Mouse (Mus musculus): ENCODE data around the gene Dtx3l.

- TF ChIP-seq CTCF (IDR thresholded peaks at IDR 0.05; ENCODE audit: insufficient read depth, low read depth, low read length) (no peak), POLR2A (IDR thresholded peaks at IDR 0.05; ENCODE audit: insufficient read depth, low read depth, low read length) (no peak)
These were observed 14.6 kb downstream of the Dtx3l start for GRCm38 (mm10) chr16:35924341-35924740.
